Mouse (Mus musculus) heart, embryonic 10.5 days (tissue): ENCODE data around the gene Tmem186. TPM values are rescaled to one million over a fixed set of nuclear protein-coding genes. Genes with fewer than 3 reads are reported as not detected.

Experiments
- DNase-seq: peaks from one replicate; pipeline ENCODE4 v3.0.0-alpha.2; 2017; ENCODE audit warnings: low spot score
- H3K27ac ChIP-seq: fragments of 300-500 bp; sonication (generic); 2 replicates; pipeline ENCODE4 v1.5.1; 2016; ENCODE audit warnings: mild to moderate bottlenecking
- H3K27me3 ChIP-seq: fragments of 300-500 bp; sonication (generic); 2 replicates; pipeline ENCODE4 v1.6.1; 2016; ENCODE audit warnings: mild to moderate bottlenecking; ENCODE audit not compliant: poor library complexity, insufficient read depth, severe bottlenecking
- H3K36me3 ChIP-seq: fragments of 300-500 bp; sonication (generic); 2 replicates; pipeline ENCODE4 v1.6.1; 2016; ENCODE audit warnings: mild to moderate bottlenecking, moderate library complexity
- H3K4me1 ChIP-seq: fragments of 300-500 bp; sonication (generic); 2 replicates; pipeline ENCODE4 v1.6.1; 2016; ENCODE audit warnings: mild to moderate bottlenecking
- H3K4me3 ChIP-seq: fragments of 300-500 bp; sonication (generic); 2 replicates; pipeline ENCODE4 v1.5.1; 2016; ENCODE audit warnings: mild to moderate bottlenecking, moderate library complexity
- H3K9me3 ChIP-seq: fragments of 300-500 bp; sonication (generic); 2 replicates; pipeline ENCODE4 v1.6.1; 2016; ENCODE audit warnings: mild to moderate bottlenecking, moderate library complexity
- WGBS: fragments of 180-500 bp; shearing (Covaris S2); methylation state at CpG from one replicate; pipeline ENCODE4 v1.1.7; 2016; 5-methylcytosine and 5-hydroxymethylcytosine counted together
- microRNA-seq: library from miRNA; unstranded; fragments of <30 nt; microRNA quantifications from one replicate; pipeline ENCODE4, GENCODE M21; 2017
- polyA plus RNA-seq: library from polyadenylated mRNA; unstranded; fragments of >200 nt; fragmentation: Nextera tagmentation; extraction: Ambion mirVana; gene quantifications from 2 replicates; pipeline ENCODE4 v1.2.1, GENCODE M21; 2016

Gene Tmem186
- polyA plus RNA-seq, 1 experiment from 2014 or later = 19.2 TPM

- Histone ChIP-seq H3K36me3 (peaks cover 38% of the 10 kb centered on the region), H3K4me1 (no peaks in the 10 kb centered on the region), H3K27me3 (no peaks in the 10 kb centered on the region), H3K27ac (no peak overlapping the region), H3K4me3 (no peak overlapping the region), H3K9me3 (0 out of 2 replicates have a peak, but pooled peaks cover 5% of the 10 kb centered on the region)
- WGBS = 76% methylated on average over 5 of the region's 5 CpGs
- DNase-seq = no peak
Observed at GRCm38 (mm10) chr16:8585056-8585455, 52.5 kb downstream of the Tmem186 start.

GRCm38 (mm10) chr16:8584248-8584647, 53.3 kb downstream of the Tmem186 start:
- no peaks in the 10 kb centered on the region for H3K27me3 ChIP-seq
- WGBS = 62% methylated on average over 1 of the region's 1 CpGs
- H3K36me3 ChIP-seq = peaks cover 32% of the 10 kb centered on the region
- H3K4me1 ChIP-seq = no peaks in the 10 kb centered on the region
- no peak overlapping the region for H3K27ac ChIP-seq
- no peak overlapping the region for H3K4me3 ChIP-seq
- DNase-seq = no peak
- H3K9me3 ChIP-seq = 0 out of 2 replicates have a peak, but pooled peaks cover 5% of the 10 kb centered on the region

Small RNA genes within 50 kb of the gene (microRNA-seq; reads per million reads assigned to microRNA genes)
- not detected for gene Gm22137

Other genes starting within 250 kb of the Tmem186 start
- not detected in 2 replicates for gene Tmem114, start 212.6 kb downstream of the Tmem186 start, polyA plus RNA-seq
- gene Mettl22, start 166.9 kb downstream of the Tmem186 start, polyA plus RNA-seq = 38.0 and 54.3 TPM in 2 replicates
- 34.7 and 41.8 TPM in 2 replicates for gene Abat, start 124.3 kb downstream of the Tmem186 start, polyA plus RNA-seq
- gene Pmm2, start within 50 bp of the Tmem186 start, polyA plus RNA-seq = 49.1 and 52.8 TPM in 2 replicates
- 127 and 133 TPM in 2 replicates for gene Carhsp1, start 34.4 kb upstream of the Tmem186 start, polyA plus RNA-seq
- not detected in 2 replicates for gene Gm5767, start 43.1 kb upstream of the Tmem186 start, polyA plus RNA-seq
- gene Usp7, start 154.6 kb upstream of the Tmem186 start, polyA plus RNA-seq = 16.8 and 24.3 TPM in 2 replicates
- gene 1810013L24Rik, start 192.4 kb upstream of the Tmem186 start, polyA plus RNA-seq = 17.3 and 21.3 TPM in 2 replicates